Mouse (Mus musculus) layer of hippocampus, adult 9-10 months (tissue): ENCODE measurements at regions not wholly inside any gene's neighbourhood (a gene's known extent, or its start where the extent isn't known, plus 50 kb on each side); places are given as distances from the start of the nearest gene placed in this dataset.

Source experiments
- DNase-seq: peaks from one replicate; pipeline ENCODE4 v3.0.0; 2022; ENCODE audit warnings: low spot score

- no peak for DNase-seq
These were observed 368.8 kb downstream of the Wdr20rt start for GRCm38 (mm10) chr12:65594075-65594474.

GRCm38 (mm10) chr12:65644232-65644631 is 418.9 kb downstream of the Wdr20rt start:
- no peak for DNase-seq

GRCm38 (mm10) chr12:65656772-65657171 is 431.5 kb downstream of the Wdr20rt start:
- no peak for DNase-seq

GRCm38 (mm10) chr12:65671673-65672072 is 446.4 kb downstream of the Wdr20rt start:
- no peak for DNase-seq

- no peak for DNase-seq
These were observed 447.9 kb downstream of the Wdr20rt start for GRCm38 (mm10) chr12:65673193-65673592.

GRCm38 (mm10) chr12:65674916-65675660 is 449.8 kb downstream of the Wdr20rt start:
- DNase-seq: no peak

GRCm38 (mm10) chr12:65680335-65680734 is 455.0 kb downstream of the Wdr20rt start:
- DNase-seq: no peak

GRCm38 (mm10) chr12:65681826-65682225 is 456.5 kb downstream of the Wdr20rt start:
- DNase-seq: no peak

- no peak for DNase-seq
These were observed 479.7 kb downstream of the Wdr20rt start for GRCm38 (mm10) chr12:65704985-65705384.

- DNase-seq: no peak
These were observed 487.0 kb downstream of the Wdr20rt start for GRCm38 (mm10) chr12:65712304-65712703.
